In genomic region chr13:8487756-8488434, GRCm38 (mm10) we compare ENCODE assay signal across 13 mouse cellular contexts.
DNase-seq lines count a peak whose midpoint lies in the region; ATAC-seq lines count a peak whose summit lies in the region.
"Had no signal": no experiment of that assay in that cellular context is flagged by ENCODE, and none has a peak within 500 bp of the region (broad histone marks: within the 10 kb centered on the region; RNA-seq: fewer than 3 reads in every experiment).

No protein-coding gene starts in this region.

- H3K27ac ChIP-seq in midbrain, embryonic 14.5 days (replicated peaks; ENCODE audit: low read depth, low read length): no peak overlapping the region
- no peak overlapping the region for H3K27ac ChIP-seq in midbrain, embryonic 16.5 days (ENCODE audit: low read length)
- no peak overlapping the region for H3K27ac ChIP-seq in kidney, embryonic 16.5 days (ENCODE audit: low read length)
- no peak overlapping the region for H3K27ac ChIP-seq in neural tube, embryonic 11.5 days (ENCODE audit: low read depth, low read length)
- H3K27ac ChIP-seq: forebrain, embryonic 15.5 days; macrophage; neural tube, embryonic 13.5 days had no signal

- ATAC-seq in midbrain, embryonic 14.5 days (ENCODE audit: low FRiP score, low TSS enrichment): no peak
- ATAC-seq in midbrain, embryonic 16.5 days: no peak
- ATAC-seq in kidney, embryonic 16.5 days (ENCODE audit: low FRiP score, low TSS enrichment): peak; percentile 86
- no peak for ATAC-seq in neural tube, embryonic 11.5 days (ENCODE audit: insufficient read depth, low FRiP score, low TSS enrichment)
- ATAC-seq: forebrain, embryonic 15.5 days had no signal

- 64% methylated on average over 5 of the region's 5 CpGs for WGBS in midbrain, embryonic 14.5 days
- WGBS in midbrain, embryonic 16.5 days: 73% methylated on average over 5 of the region's 5 CpGs
- 49% methylated on average over 5 of the region's 5 CpGs for WGBS in kidney, embryonic 16.5 days
- WGBS in neural tube, embryonic 11.5 days: 68% methylated on average over 5 of the region's 5 CpGs

- H3K36me3 ChIP-seq in midbrain, embryonic 14.5 days (ENCODE audit: control insufficient read depth, insufficient read depth, low read length): no peaks in the 10 kb centered on the region
- H3K36me3 ChIP-seq in midbrain, embryonic 16.5 days (ENCODE audit: control insufficient read depth, insufficient read depth, low read length): no peaks in the 10 kb centered on the region
- H3K36me3 ChIP-seq in kidney, embryonic 16.5 days (ENCODE audit: insufficient read depth, low read length): no peaks in the 10 kb centered on the region
- H3K36me3 ChIP-seq in neural tube, embryonic 11.5 days (ENCODE audit: control insufficient read depth, insufficient read depth, low read length): no peaks in the 10 kb centered on the region
- H3K36me3 ChIP-seq: forebrain, embryonic 15.5 days; neural tube, embryonic 13.5 days had no signal

- H3K4me3 ChIP-seq in midbrain, embryonic 14.5 days (replicated peaks; ENCODE audit: low read depth, low read length): no peak overlapping the region
- H3K4me3 ChIP-seq in midbrain, embryonic 16.5 days (ENCODE audit: low read depth, low read length): no peak overlapping the region
- no peak overlapping the region for H3K4me3 ChIP-seq in kidney, embryonic 16.5 days (ENCODE audit: low read length)
- no peak overlapping the region for H3K4me3 ChIP-seq in neural tube, embryonic 11.5 days (ENCODE audit: low read depth, low read length)
- H3K4me3 ChIP-seq: forebrain, embryonic 15.5 days; neural tube, embryonic 13.5 days had no signal

- no peak overlapping the region for H3K4me2 ChIP-seq in midbrain, embryonic 14.5 days (ENCODE audit: low read length)
- no peak overlapping the region for H3K4me2 ChIP-seq in midbrain, embryonic 16.5 days (ENCODE audit: low read length)
- H3K4me2 ChIP-seq in kidney, embryonic 16.5 days (replicated peaks; ENCODE audit: low read depth, low read length): no peak overlapping the region
- no peak overlapping the region for H3K4me2 ChIP-seq in neural tube, embryonic 11.5 days (ENCODE audit: low read depth)
- H3K4me2 ChIP-seq: forebrain, embryonic 15.5 days; liver, embryonic 11.5 days; neural tube, embryonic 13.5 days had no signal

- peak; percentile 4 for DNase-seq in adrenal gland, postnatal 10 days
- DNase-seq in adrenal gland, postnatal 4 days (ENCODE audit: low spot score in 2 of 2): no peak
- DNase-seq in midbrain, embryonic 14.5 days: peak; percentile 31
- peak; percentile 30 for DNase-seq in neural tube, embryonic 11.5 days (ENCODE audit: low spot score)
- DNase-seq in thymus, postnatal 36 days: no peak
- DNase-seq in layer of hippocampus, postnatal 36 days: no peak
- DNase-seq: right cerebral cortex, postnatal 14 days had no signal

- no peak overlapping the region for H3K9ac ChIP-seq in midbrain, embryonic 14.5 days (replicated peaks; ENCODE audit: low read length)
- no peak overlapping the region for H3K9ac ChIP-seq in midbrain, embryonic 16.5 days (ENCODE audit: low read depth, low read length)
- no peak overlapping the region for H3K9ac ChIP-seq in kidney, embryonic 16.5 days (replicated peaks; ENCODE audit: low read length)
- H3K9ac ChIP-seq in neural tube, embryonic 11.5 days (ENCODE audit: low read length): no peak overlapping the region
- H3K9ac ChIP-seq: forebrain, embryonic 15.5 days; neural tube, embryonic 13.5 days had no signal

- H3K9me3 ChIP-seq in midbrain, embryonic 14.5 days (ENCODE audit: control insufficient read depth, low read length): no peaks in the 10 kb centered on the region
- H3K9me3 ChIP-seq in midbrain, embryonic 16.5 days (replicated peaks; ENCODE audit: control insufficient read depth, low read length, poor library complexity, severe bottlenecking): no peaks in the 10 kb centered on the region
- no peaks in the 10 kb centered on the region for H3K9me3 ChIP-seq in kidney, embryonic 16.5 days (ENCODE audit: low read length)
- H3K9me3 ChIP-seq in neural tube, embryonic 11.5 days (ENCODE audit: control insufficient read depth, low read length): no peaks in the 10 kb centered on the region
- H3K9me3 ChIP-seq: forebrain, embryonic 15.5 days; neural tube, embryonic 13.5 days had no signal

- H3K4me1 ChIP-seq in midbrain, embryonic 14.5 days (ENCODE audit: control insufficient read depth, insufficient read depth, low read length): no peaks in the 10 kb centered on the region
- no peaks in the 10 kb centered on the region for H3K4me1 ChIP-seq in midbrain, embryonic 16.5 days (ENCODE audit: control insufficient read depth, insufficient read depth, low read length)
- H3K4me1 ChIP-seq in kidney, embryonic 16.5 days (ENCODE audit: insufficient read depth, low read length): no peaks in the 10 kb centered on the region
- H3K4me1 ChIP-seq in neural tube, embryonic 11.5 days (ENCODE audit: control insufficient read depth, insufficient read depth, low read length): no peaks in the 10 kb centered on the region

- H3K27me3 ChIP-seq in midbrain, embryonic 14.5 days (ENCODE audit: control insufficient read depth, insufficient read depth, low read length): no peaks in the 10 kb centered on the region
- H3K27me3 ChIP-seq in midbrain, embryonic 16.5 days (ENCODE audit: control insufficient read depth, insufficient read depth, low read depth, low read length): no peaks in the 10 kb centered on the region
- no peaks in the 10 kb centered on the region for H3K27me3 ChIP-seq in kidney, embryonic 16.5 days (ENCODE audit: insufficient read depth, low read length)
- no peaks in the 10 kb centered on the region for H3K27me3 ChIP-seq in neural tube, embryonic 11.5 days (ENCODE audit: control insufficient read depth, insufficient read depth, low read length)
- H3K27me3 ChIP-seq: forebrain, embryonic 15.5 days; neural tube, embryonic 13.5 days had no signal

Comparison
In these comparisons a context has a peak if more than half of its experiments do, and no peak if none do; other contexts are left out.
1. DNase-seq: peak in adrenal gland, postnatal 10 days (single experiment), midbrain, embryonic 14.5 days (single experiment) and neural tube, embryonic 11.5 days (single experiment); none in adrenal gland, postnatal 4 days (0 of 2), thymus, postnatal 36 days (0 of 2) and layer of hippocampus, postnatal 36 days (0 of 2).